Mouse (Mus musculus): ENCODE measurements around the gene Nudt21. TPM values are rescaled to one million over a fixed set of nuclear protein-coding genes. Genes with fewer than 3 reads are reported as not detected.

The Nudt21 gene
- polyA plus RNA-seq, 1 experiment from 2014 or later = 96.6 TPM

- Histone ChIP-seq H3K27ac (replicated peaks) (no peak overlapping the region), H3K36me3 (peaks cover 92% of the 10 kb centered on the region), H3K9me3 (no peaks in the 10 kb centered on the region), H3K4me3 (no peak overlapping the region), H3K4me2 (no peak overlapping the region), H3K9ac (no peak overlapping the region), H3K27me3 (no peaks in the 10 kb centered on the region), H3K4me1 (replicated peaks) (no peaks in the 10 kb centered on the region)
- no peak for ATAC-seq (ENCODE audit: low read depth)
- WGBS = 81% methylated on average over 3 of the region's 3 CpGs
These were observed 53.0 kb downstream of the Nudt21 start for GRCm38 (mm10) chr8:93983827-93984226.

DNA sequence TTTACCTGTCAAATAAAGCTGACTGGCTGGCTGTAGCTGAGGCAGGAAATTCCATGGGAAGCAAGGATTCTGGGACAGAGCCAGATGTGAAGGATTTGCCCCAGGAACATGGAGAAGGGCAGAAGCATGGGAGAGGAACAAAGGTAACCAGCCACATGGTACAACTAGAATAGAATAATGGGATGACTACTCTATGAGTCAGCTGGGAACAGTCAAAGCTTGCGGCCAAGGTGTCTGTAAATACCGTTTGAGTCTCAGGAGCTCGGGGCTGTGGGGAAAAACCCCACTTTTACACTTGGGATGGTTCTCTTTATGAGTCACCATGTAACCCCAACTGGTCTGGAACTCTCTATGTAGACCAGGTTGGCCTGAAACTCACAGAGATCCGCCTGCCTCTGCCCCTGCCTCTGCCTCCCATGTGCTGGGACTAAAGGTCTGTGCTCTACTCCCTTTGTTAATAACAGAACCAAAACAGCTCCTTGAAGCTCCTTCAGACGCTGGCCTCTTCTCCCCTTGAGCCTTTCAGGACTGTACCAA lies 55.1 kb downstream of the Nudt21 start:
- no peaks in the 10 kb centered on the region for H3K27me3 ChIP-seq
- H3K4me3 ChIP-seq = no peak overlapping the region
- H3K9me3 ChIP-seq = no peaks in the 10 kb centered on the region
- ATAC-seq (ENCODE audit: low read depth) = no peak
- WGBS = 93% methylated on average over 5 of the region's 5 CpGs
- H3K4me1 ChIP-seq (replicated peaks) = no peaks in the 10 kb centered on the region
- no peak overlapping the region for H3K9ac ChIP-seq
- H3K27ac ChIP-seq (replicated peaks) = no peak overlapping the region
- no peak overlapping the region for H3K4me2 ChIP-seq
- peaks cover 94% of the 10 kb centered on the region for H3K36me3 ChIP-seq

DNA sequence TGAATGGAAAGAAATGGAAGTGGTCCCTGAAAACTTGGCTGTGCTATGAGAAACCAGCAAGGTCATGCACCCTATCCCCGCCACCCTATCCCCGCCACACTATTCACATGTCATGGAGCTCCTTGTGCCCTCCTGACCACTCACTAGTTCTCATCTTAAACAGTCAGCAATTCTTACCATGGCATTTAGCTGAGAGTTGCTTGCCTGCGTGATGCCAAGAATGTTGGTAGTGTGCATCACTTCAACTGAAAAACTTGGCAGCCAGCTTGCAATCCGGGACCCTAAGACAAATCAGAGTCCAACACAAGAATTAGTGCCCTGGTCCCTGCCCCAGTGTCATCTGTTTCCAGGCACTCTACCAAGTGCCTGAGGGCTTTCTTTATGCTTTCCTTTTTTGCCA lies 56.7 kb downstream of the Nudt21 start:
- 89% methylated on average over 4 of the region's 4 CpGs for WGBS
- H3K4me3 ChIP-seq = no peak overlapping the region
- H3K36me3 ChIP-seq = peaks cover 95% of the 10 kb centered on the region
- no peaks in the 10 kb centered on the region for H3K9me3 ChIP-seq
- no peaks in the 10 kb centered on the region for H3K4me1 ChIP-seq (replicated peaks)
- no peak overlapping the region for H3K4me2 ChIP-seq
- H3K27me3 ChIP-seq = no peaks in the 10 kb centered on the region
- ATAC-seq (ENCODE audit: low read depth) = no peak
- no peak overlapping the region for H3K9ac ChIP-seq
- no peak overlapping the region for H3K27ac ChIP-seq (replicated peaks)

DNA sequence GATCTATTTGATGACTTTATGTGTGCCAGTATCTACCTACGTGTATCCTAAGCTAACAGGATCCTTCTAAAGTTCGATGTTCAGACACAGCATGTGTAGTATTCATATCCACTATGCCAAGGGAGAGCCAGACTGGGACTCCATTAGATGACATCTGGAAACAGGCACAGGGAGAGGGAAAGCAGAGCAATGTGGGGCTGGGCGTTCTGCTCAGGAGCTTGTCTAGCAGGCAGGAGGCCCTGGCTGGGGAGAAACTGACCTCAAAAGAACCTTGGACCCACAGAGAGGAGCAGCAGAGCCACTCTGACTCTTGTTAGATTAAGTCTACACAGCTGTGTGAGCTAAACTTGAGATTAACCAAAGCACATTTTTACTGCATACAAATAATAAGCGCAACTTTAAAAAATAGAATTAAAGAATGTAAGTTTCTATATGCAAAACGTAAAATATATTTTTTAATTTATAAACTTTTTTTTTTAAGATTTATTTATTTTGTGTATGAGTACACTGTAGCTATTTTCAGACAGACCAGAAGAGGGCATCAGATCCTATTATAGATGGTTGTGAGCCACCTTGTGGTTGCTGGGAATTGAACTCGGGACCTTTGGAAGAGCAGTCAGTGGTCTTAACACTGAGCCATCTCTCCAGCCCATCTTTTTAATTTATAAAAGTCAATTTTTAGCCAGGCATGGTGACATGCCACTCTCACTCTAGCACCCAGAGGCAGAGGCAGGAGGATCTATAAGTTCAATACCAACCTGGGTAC lies 60.2 kb downstream of the Nudt21 start:
- Histone ChIP-seq H3K9me3 (no peaks in the 10 kb centered on the region), H3K4me3 (no peak overlapping the region), H3K27ac (replicated peaks) (no peak overlapping the region), H3K9ac (no peak overlapping the region), H3K27me3 (no peaks in the 10 kb centered on the region), H3K36me3 (peaks cover 92% of the 10 kb centered on the region), H3K4me2 (no peak overlapping the region), H3K4me1 (replicated peaks) (no peaks in the 10 kb centered on the region)
- ATAC-seq (ENCODE audit: low read depth) = no peak
- 95% methylated on average over 6 of the region's 6 CpGs for WGBS

DNA sequence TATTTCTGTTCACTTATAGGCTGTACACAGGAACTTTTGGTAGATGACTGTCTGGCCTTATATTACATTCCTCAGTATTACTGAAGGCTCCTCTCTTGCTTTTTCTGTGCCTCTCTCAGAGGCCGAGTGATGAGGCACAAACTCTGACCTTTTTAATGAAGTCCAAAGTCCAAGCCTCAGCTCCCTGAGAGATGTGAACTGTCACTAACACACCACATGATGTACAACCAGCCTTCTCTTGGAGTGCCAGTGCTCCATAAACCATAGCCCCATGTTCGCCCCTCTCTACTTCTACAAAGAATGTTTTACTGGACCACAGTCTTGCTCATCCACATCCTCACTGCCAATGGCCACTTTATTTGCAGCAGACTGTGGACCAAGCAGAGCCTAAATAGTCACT lies 61.5 kb downstream of the Nudt21 start:
- peaks cover 93% of the 10 kb centered on the region for H3K36me3 ChIP-seq
- no peaks in the 10 kb centered on the region for H3K27me3 ChIP-seq
- ATAC-seq (ENCODE audit: low read depth) = no peak
- no peak overlapping the region for H3K9ac ChIP-seq
- no peak overlapping the region for H3K4me2 ChIP-seq
- 95% methylated on average over 2 of the region's 2 CpGs for WGBS
- H3K4me3 ChIP-seq = no peak overlapping the region
- H3K4me1 ChIP-seq (replicated peaks) = no peaks in the 10 kb centered on the region
- no peaks in the 10 kb centered on the region for H3K9me3 ChIP-seq
- H3K27ac ChIP-seq (replicated peaks) = no peak overlapping the region

DNA sequence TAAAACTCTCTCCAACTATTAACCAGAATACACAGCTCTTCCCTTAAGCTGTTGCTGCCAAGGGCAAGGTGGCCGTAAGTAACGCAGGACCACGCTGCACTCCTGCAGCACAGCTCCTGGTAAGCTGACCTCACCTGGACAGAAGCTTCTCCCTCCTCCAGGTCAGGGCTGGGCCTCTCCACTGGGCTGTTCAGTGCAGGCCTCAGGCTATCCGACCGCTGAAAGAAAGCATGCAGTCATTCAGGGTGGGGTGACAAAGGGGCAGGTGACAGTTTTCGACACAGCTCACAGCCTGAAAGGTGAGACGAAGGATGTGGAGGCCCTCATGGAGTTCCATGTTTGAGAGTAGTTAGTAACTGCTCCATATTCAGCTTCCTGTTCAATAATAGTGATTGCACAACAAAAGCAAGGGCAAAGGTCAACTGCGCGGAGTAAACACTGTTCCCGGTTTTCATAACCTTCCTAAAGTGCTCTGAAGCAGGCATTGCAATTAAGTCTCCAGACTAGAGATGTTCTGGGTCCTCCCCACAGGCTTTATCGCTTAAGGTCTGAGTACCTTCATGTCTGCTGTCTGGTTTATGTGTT lies 62.1 kb downstream of the Nudt21 start:
- no peak overlapping the region for H3K9ac ChIP-seq
- no peaks in the 10 kb centered on the region for H3K27me3 ChIP-seq
- H3K4me1 ChIP-seq (replicated peaks) = no peaks in the 10 kb centered on the region
- no peak overlapping the region for H3K4me3 ChIP-seq
- H3K9me3 ChIP-seq = no peaks in the 10 kb centered on the region
- H3K36me3 ChIP-seq = peaks cover 91% of the 10 kb centered on the region
- no peak for ATAC-seq (ENCODE audit: low read depth)
- H3K27ac ChIP-seq (replicated peaks) = no peak overlapping the region
- H3K4me2 ChIP-seq = no peak overlapping the region
- 89% methylated on average over 11 of the region's 11 CpGs for WGBS

GRCm38 (mm10) chr8:93973831-93974375 lies 62.9 kb downstream of the Nudt21 start:
- Histone ChIP-seq H3K36me3 (peaks cover 86% of the 10 kb centered on the region), H3K9me3 (no peaks in the 10 kb centered on the region), H3K9ac (no peak overlapping the region), H3K27ac (replicated peaks) (no peak overlapping the region), H3K4me1 (replicated peaks) (no peaks in the 10 kb centered on the region), H3K4me3 (no peak overlapping the region), H3K4me2 (no peak overlapping the region), H3K27me3 (no peaks in the 10 kb centered on the region)
- WGBS = 92% methylated on average over 13 of the region's 13 CpGs
- ATAC-seq (ENCODE audit: low read depth) = no peak

DNA sequence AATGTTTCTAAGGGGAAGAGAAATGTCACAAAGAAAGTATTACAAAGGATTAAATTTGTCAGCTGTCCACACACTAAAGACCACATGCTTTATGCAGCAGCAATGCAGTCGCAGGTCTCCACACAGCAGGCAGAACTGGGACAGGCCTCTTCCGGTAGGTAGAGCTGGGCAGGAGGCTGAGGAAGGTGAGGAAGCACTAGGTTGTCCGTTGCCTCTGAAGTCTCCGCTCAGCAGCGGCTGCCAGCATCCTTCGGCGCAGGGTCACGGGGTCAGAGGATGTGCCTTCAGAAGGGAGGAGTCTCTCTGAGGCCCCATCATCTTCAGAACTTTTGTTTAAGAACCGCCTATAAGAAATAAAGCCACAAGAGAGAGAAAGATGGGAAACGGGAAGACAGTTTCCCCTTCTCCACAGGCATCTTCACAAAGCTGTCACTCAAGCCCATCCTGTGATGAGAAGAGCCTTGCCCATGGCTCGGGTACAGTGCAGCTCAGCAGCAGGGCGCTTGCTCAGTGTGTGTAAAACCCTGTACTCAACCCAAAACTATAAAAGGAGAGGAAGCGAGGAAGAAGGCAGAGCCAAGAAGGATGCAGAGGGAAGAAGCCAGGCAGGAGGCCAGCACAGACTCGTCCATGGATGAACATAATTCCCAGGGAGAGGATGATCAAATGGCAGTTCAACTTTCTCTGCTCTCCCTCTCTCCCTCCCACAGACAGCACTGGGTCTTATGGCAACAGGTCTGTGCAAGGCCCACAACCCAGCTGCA lies 63.7 kb downstream of the Nudt21 start:
- H3K27me3 ChIP-seq = no peaks in the 10 kb centered on the region
- no peak overlapping the region for H3K27ac ChIP-seq (replicated peaks)
- H3K4me2 ChIP-seq = no peak overlapping the region
- no peak for ATAC-seq (ENCODE audit: low read depth)
- H3K4me3 ChIP-seq = no peak overlapping the region
- WGBS = 87% methylated on average over 14 of the region's 14 CpGs
- no peaks in the 10 kb centered on the region for H3K9me3 ChIP-seq
- H3K9ac ChIP-seq = no peak overlapping the region
- peaks cover 84% of the 10 kb centered on the region for H3K36me3 ChIP-seq
- no peaks in the 10 kb centered on the region for H3K4me1 ChIP-seq (replicated peaks)

DNA sequence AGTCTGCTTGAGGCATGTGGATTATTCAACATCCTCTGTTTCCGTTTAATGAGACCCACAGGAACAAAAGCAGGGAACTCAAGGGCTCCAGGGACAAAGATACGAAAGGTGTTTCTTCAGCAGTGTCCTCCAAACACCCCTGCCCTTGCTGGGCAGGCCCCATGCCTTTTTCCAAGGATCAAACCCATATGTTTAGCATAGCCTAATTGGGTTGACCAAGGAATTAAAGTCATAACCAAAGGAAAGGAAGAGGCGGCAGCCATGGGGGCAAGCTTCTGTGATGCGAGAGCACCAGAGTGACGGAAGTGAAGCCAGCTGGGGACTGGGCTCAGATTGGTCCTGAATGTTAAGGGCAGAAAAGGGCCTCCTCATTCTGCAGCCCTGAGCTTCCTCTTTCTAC lies 64.6 kb downstream of the Nudt21 start:
- H3K4me2 ChIP-seq = no peak overlapping the region
- H3K4me1 ChIP-seq (replicated peaks) = no peaks in the 10 kb centered on the region
- H3K27ac ChIP-seq (replicated peaks) = no peak overlapping the region
- no peaks in the 10 kb centered on the region for H3K9me3 ChIP-seq
- H3K9ac ChIP-seq = no peak overlapping the region
- no peak for ATAC-seq (ENCODE audit: low read depth)
- WGBS = 87% methylated on average over 5 of the region's 5 CpGs
- H3K4me3 ChIP-seq = no peak overlapping the region
- H3K36me3 ChIP-seq = peaks cover 83% of the 10 kb centered on the region
- no peaks in the 10 kb centered on the region for H3K27me3 ChIP-seq

GRCm38 (mm10) chr8:93971451-93971850 lies 65.4 kb downstream of the Nudt21 start:
- Histone ChIP-seq H3K4me1 (replicated peaks) (no peaks in the 10 kb centered on the region), H3K27ac (replicated peaks) (no peak overlapping the region), H3K27me3 (no peaks in the 10 kb centered on the region), H3K4me3 (no peak overlapping the region), H3K9ac (no peak overlapping the region), H3K36me3 (peaks cover 86% of the 10 kb centered on the region), H3K4me2 (no peak overlapping the region), H3K9me3 (no peaks in the 10 kb centered on the region)
- no peak for ATAC-seq (ENCODE audit: low read depth)
- 78% methylated on average over 10 of the region's 10 CpGs for WGBS

GRCm38 (mm10) chr8:93969626-93970340 lies 67.0 kb downstream of the Nudt21 start:
- Histone ChIP-seq H3K4me1 (replicated peaks) (no peaks in the 10 kb centered on the region), H3K9me3 (no peaks in the 10 kb centered on the region), H3K27ac (replicated peaks) (peak overlapping the region; percentile 38; the same call in 1 of the 2 replicates), H3K27me3 (no peaks in the 10 kb centered on the region), H3K36me3 (peaks cover 86% of the 10 kb centered on the region), H3K4me2 (no peak overlapping the region), H3K9ac (no peak overlapping the region), H3K4me3 (no peak overlapping the region)
- no peak for ATAC-seq (ENCODE audit: low read depth)
- WGBS = 75% methylated on average over 7 of the region's 7 CpGs
